Mouse (Mus musculus) activated CD4-positive, CD25-positive, alpha-beta regulatory T cell (primary cell): ENCODE results near the gene Ces2c. TPM values are rescaled to one million over a fixed set of nuclear protein-coding genes. Genes with fewer than 3 reads are reported as not detected.

ENCODE experiments used
- polyA plus RNA-seq, 2 experiments: library from polyadenylated mRNA; unstranded; fragments of 100-300 nt; shearing (Covaris generic); gene quantifications; one replicate each; pipeline ENCODE4 v1.2.1; 2017

The Ces2c gene
- polyA plus RNA-seq, result 1 to 10 TPM; 3.9 to 8.2 TPM

GRCm38 (mm10) chr8:104846831-104847230 lies at the start of gene Ces2c:
Ces2c (plus strand) TSS chr8:104847068.

DNA sequence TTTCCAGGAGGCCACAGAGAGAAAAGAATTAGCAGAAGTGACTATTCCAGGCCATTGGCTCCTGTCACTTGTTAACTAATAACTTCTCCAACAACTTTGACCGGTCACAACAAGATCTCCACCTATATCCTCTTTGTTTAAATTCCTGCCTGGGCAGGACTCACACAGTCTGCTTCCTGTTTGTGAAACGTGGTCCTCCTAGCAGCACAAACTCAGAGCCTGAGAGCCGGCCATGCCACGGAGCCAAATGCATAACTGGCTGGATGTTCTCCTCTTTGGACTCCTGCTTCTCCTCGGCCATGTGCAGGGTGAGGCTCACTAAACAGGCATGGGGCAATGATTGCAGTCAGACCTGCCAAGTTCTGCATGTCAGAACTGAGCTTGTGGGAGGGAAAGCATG lies 15.4 kb upstream of the Ces2c start, which contains the start of gene Ces2b:
TSS of gene Ces2b (plus strand) at position 133 of the 400 bp plus-strand sequence.

Other genes starting within 250 kb of the Ces2c start
- gene Cdh16, start 222.7 kb upstream of the Ces2c start, polyA plus RNA-seq, result under 1 TPM in 1 of 2 experiments, not detected in 1; 0.45 TPM
- 10 to 100 TPM; 26.3 to 72.7 TPM for gene Rrad, start 215.7 kb upstream of the Ces2c start, polyA plus RNA-seq
- 100 to 1,000 TPM in 1 of 2 experiments, 10 to 100 TPM in 1; 88.7 to 128 TPM for gene Ciao2b, start 205.1 kb upstream of the Ces2c start, polyA plus RNA-seq
- under 1 TPM in 1 of 2 experiments, not detected in 1; 0.32 TPM for gene Ces2a, start 113.1 kb upstream of the Ces2c start, polyA plus RNA-seq
- not detected for gene Ces2b, start 15.5 kb upstream of the Ces2c start, polyA plus RNA-seq
- not detected for gene Ces2e, start 79.2 kb downstream of the Ces2c start, polyA plus RNA-seq
- gene Ces2f, start 100.3 kb downstream of the Ces2c start, polyA plus RNA-seq, result under 1 TPM; 0.09 to 0.10 TPM
- 1 to 10 TPM in 1 of 2 experiments, not detected in 1; 1.4 TPM for gene Ces2g, start 114.7 kb downstream of the Ces2c start, polyA plus RNA-seq
- gene Ces2h, start 153.8 kb downstream of the Ces2c start, polyA plus RNA-seq, result not detected
- gene Ces3a, start 201.5 kb downstream of the Ces2c start, polyA plus RNA-seq, result not detected
- gene Ces3b, start 236.7 kb downstream of the Ces2c start, polyA plus RNA-seq, result under 1 TPM in 1 of 2 experiments, not detected in 1; 0.10 TPM